Mouse (Mus musculus) adrenal gland, adult 18-20 months (tissue): ENCODE data around the gene Rtl4. TPM values are rescaled to one million over a fixed set of nuclear protein-coding genes. Genes with fewer than 3 reads are reported as not detected.

Experiments used
- DNase-seq, 2 experiments: peaks; one replicate each; pipeline ENCODE4 v3.0.0; 2021 to 2022; ENCODE audit warnings: low spot score in 2 of 2
- long read RNA-seq, 2 experiments: library from polyadenylated mRNA; stranded (forward); transcript quantifications; one replicate each; pipeline ENCODE4 v2.0.0; 2021
- microRNA-seq, 2 experiments: library from miRNA; unstranded; fragments of <30 nt; microRNA quantifications; one replicate each; pipeline ENCODE4 v1.2.0; 2021; ENCODE audit warnings: borderline number of aligned reads in 2 of 2
- total RNA-seq, 2 experiments: library from RNA; stranded (reverse); gene quantifications; 1 replicate in 1 of 2; 2 replicates in 1 of 2; pipeline ENCODE4 v1.2.3; 2021

Rtl4 gene
- total RNA-seq = 1 to 10 TPM; 2.0 to 3.0 TPM
- long read RNA-seq, experiment 1 = 0 reads
- long read RNA-seq, experiment 2, partial matches to known transcripts = 0 of 1 reads
- long read RNA-seq, experiment 2, other reads (novel, unspliced or antisense) = 1 of 1 reads

- no peak for DNase-seq
Measured at GRCm38 (mm10) chrX:144688207-144689118, at the start of gene Rtl4. Rtl4 (plus strand) TSS chrX:144688907.

GRCm38 (mm10) chrX:144644756-144645155 is 44.0 kb upstream of the Rtl4 start:
- DNase-seq = no peak

GRCm38 (mm10) chrX:144645394-144645793 is 43.3 kb upstream of the Rtl4 start:
- no peak for DNase-seq

- no peak for DNase-seq
Measured at GRCm38 (mm10) chrX:144652196-144652595, 36.5 kb upstream of the Rtl4 start.

- no peak for DNase-seq
Measured at GRCm38 (mm10) chrX:144687742-144688141, 965 bp upstream of the Rtl4 start.

- no peak for DNase-seq
Measured at GRCm38 (mm10) chrX:144688142-144688206, 733 bp upstream of the Rtl4 start, which contains the start of gene Trpc5. Trpc5 (minus strand) TSS chrX:144688180.

- DNase-seq = peak in 1 of 2 experiments; percentile 4
Measured at GRCm38 (mm10) chrX:144689119-144689858, 582 bp downstream of the Rtl4 start.

GRCm38 (mm10) chrX:144689859-144690181 is 1.1 kb downstream of the Rtl4 start:
- peak in 1 of 2 experiments; percentile 2 for DNase-seq

GRCm38 (mm10) chrX:144716330-144716729 is 27.6 kb downstream of the Rtl4 start:
- no peak for DNase-seq

GRCm38 (mm10) chrX:144747528-144748049 is 58.9 kb downstream of the Rtl4 start:
- DNase-seq = no peak

GRCm38 (mm10) chrX:144986980-144987379 is 298.3 kb downstream of the Rtl4 start:
- DNase-seq = no peak

GRCm38 (mm10) chrX:145065484-145065913 is 376.8 kb downstream of the Rtl4 start:
- DNase-seq = no peak

- no peak for DNase-seq
Measured at GRCm38 (mm10) chrX:145089802-145090201, 401.1 kb downstream of the Rtl4 start.

GRCm38 (mm10) chrX:145090360-145090759 is 401.7 kb downstream of the Rtl4 start:
- DNase-seq = no peak

- DNase-seq = no peak
Measured at GRCm38 (mm10) chrX:145090964-145091363, 402.3 kb downstream of the Rtl4 start.

Small RNA genes lying within 50 kb of the gene (microRNA-seq; reads per million reads assigned to microRNA genes)
- 0 reads per million in 2 experiments for gene Mir3472

Other genes with a start within 250 kb of the Rtl4 start
- gene Trpc5os, start 232.3 kb upstream of the Rtl4 start, total RNA-seq = not detected
- 1 to 10 TPM; 2.2 to 2.3 TPM for gene Trpc5, start 727 bp upstream of the Rtl4 start, total RNA-seq